Mouse (Mus musculus) ES-E14 (cell line): ENCODE measurements around the gene Ino80e.

Experiments
- CHD2 ChIP-seq: IDR thresholded peaks from 2 replicates; pipeline ENCODE4 v1.6.1; 2014; ENCODE audit warnings: mild to moderate bottlenecking, low read depth, low read length, inconsistent platforms
- HCFC1 ChIP-seq: IDR thresholded peaks from 2 replicates; pipeline ENCODE4 v1.6.1; 2012; ENCODE audit warnings: low read length, inconsistent platforms, borderline replicate concordance; ENCODE audit not compliant: insufficient read depth
- ZNF384 ChIP-seq: IDR thresholded peaks from 2 replicates; pipeline ENCODE4 v1.6.1; 2012; ENCODE audit warnings: low read depth, low read length, inconsistent platforms

DNA sequence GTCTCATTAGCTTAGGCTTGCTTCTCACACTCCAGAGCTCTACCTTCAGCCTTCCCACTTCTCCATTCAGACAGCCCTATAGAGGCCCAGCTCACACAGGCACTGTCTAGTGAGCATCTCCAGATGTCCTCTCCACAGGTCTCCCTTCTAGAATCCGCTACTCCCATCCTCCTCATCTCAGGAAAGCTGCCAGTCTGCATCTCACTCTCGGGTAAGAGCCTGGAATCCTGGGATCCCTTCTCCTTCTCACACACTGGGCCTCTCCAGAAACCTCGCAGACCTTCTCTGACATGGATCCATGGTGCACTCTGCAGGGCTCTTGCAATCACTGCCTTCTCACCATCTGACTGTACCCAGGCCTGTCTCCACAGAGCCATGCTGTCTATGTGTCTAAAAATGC is 6.5 kb downstream of the Ino80e start:
- TF ChIP-seq HCFC1 (no peak), ZNF384 (no peak), CHD2 (no peak)
